Mouse (Mus musculus) small intestine, adult 2 months (tissue): ENCODE measurements around the gene Acvr1.

Source experiments
- CTCF ChIP-seq: fragments of 200-500 bp; IDR thresholded peaks from 2 replicates; pipeline ENCODE4 v1.5.1; 2012; ENCODE audit warnings: low read depth, mild to moderate bottlenecking, control low read depth, inconsistent platforms, low read length, moderate library complexity, mixed read lengths; ENCODE audit not compliant: insufficient replicate concordance, insufficient read length; ENCODE audit errors: extremely low read depth
- POLR2A ChIP-seq: fragments of 200-500 bp; IDR thresholded peaks from 2 replicates; pipeline ENCODE4 v1.6.1; 2012; ENCODE audit warnings: low read depth, mild to moderate bottlenecking, control low read depth, inconsistent platforms, low read length, moderate library complexity

GRCm38 (mm10) chr2:58432211-58432610 is 134.7 kb downstream of the Acvr1 start:
- no peak for TF ChIP-seq CTCF
- no peak for TF ChIP-seq POLR2A
